Comparison of ENCODE assay signal across 8 mouse cellular contexts in genomic region chr5:122283828-122284182, GRCm38 (mm10). TPM values are rescaled to one million over a fixed set of nuclear protein-coding genes. Genes with fewer than 3 reads are reported as not detected.
DNase-seq lines count a peak whose midpoint lies in the region; ATAC-seq and TF ChIP-seq lines count a peak whose summit lies in the region.

No protein-coding gene starts in this region.

- H3K36me3 ChIP-seq in stomach, embryonic 14.5 days (ENCODE audit: control insufficient read depth, insufficient read depth, low read length), result no peaks in the 10 kb centered on the region
- H3K36me3 ChIP-seq in stomach, postnatal 0 days (ENCODE audit: control insufficient read depth, insufficient read depth, low read length), result no peaks in the 10 kb centered on the region
- peaks cover 11% of the 10 kb centered on the region; the same call in 1 of the 2 replicates for H3K36me3 ChIP-seq in limb, embryonic 15.5 days

- H3K4me1 ChIP-seq in cerebellum, adult 2 months (ENCODE audit: control insufficient read depth, insufficient read depth, low read length), result peaks cover 16% of the 10 kb centered on the region
- peaks cover 19% of the 10 kb centered on the region for H3K4me1 ChIP-seq in stomach, embryonic 14.5 days (ENCODE audit: control insufficient read depth, insufficient read depth, low read length)
- H3K4me1 ChIP-seq in stomach, postnatal 0 days (replicated peaks; ENCODE audit: control insufficient read depth, insufficient read depth), result 0 out of 2 replicates have a peak, but pooled peaks cover 7% of the 10 kb centered on the region
- peaks cover 33% of the 10 kb centered on the region for H3K4me1 ChIP-seq in limb, embryonic 15.5 days

- no peak overlapping the region for H3K27ac ChIP-seq in cerebellum, adult 2 months (ENCODE audit: insufficient read depth, low read length)
- no peak overlapping the region for H3K27ac ChIP-seq in stomach, embryonic 14.5 days (ENCODE audit: low read length)
- H3K27ac ChIP-seq in stomach, postnatal 0 days (replicated peaks), result no peak overlapping the region
- H3K27ac ChIP-seq in limb, embryonic 15.5 days, result no peak overlapping the region

- 25% methylated on average over 2 of the region's 2 CpGs for WGBS in cerebellum, adult 2 months
- 30% methylated on average over 2 of the region's 2 CpGs for WGBS in stomach, embryonic 14.5 days
- WGBS in stomach, postnatal 0 days, result 29% methylated on average over 2 of the region's 2 CpGs
- WGBS in limb, embryonic 15.5 days, result 23% methylated on average over 2 of the region's 2 CpGs

- no peaks in the 10 kb centered on the region for H3K27me3 ChIP-seq in cerebellum, adult 2 months (ENCODE audit: control insufficient read depth, insufficient read depth, low read length)
- no peaks in the 10 kb centered on the region for H3K27me3 ChIP-seq in stomach, embryonic 14.5 days (ENCODE audit: control insufficient read depth, insufficient read depth, low read length)
- no peaks in the 10 kb centered on the region for H3K27me3 ChIP-seq in stomach, postnatal 0 days (ENCODE audit: control insufficient read depth, insufficient read depth, low read length)
- no peaks in the 10 kb centered on the region for H3K27me3 ChIP-seq in limb, embryonic 15.5 days

- intact Hi-C loops in gastrocnemius, postnatal 14 days (cut with DNase I; ENCODE audit: low total_unique reads), result no loop called here

- no peak for TF ChIP-seq EP300 in stomach, postnatal 0 days (optimal IDR thresholded peaks at IDR 0.05)

- TF ChIP-seq POLR2A in cerebellum, adult 2 months (IDR thresholded peaks at IDR 0.05; ENCODE audit: borderline replicate concordance, insufficient read depth, low read length), result no peak

- TF ChIP-seq CTCF in cerebellum, adult 2 months (IDR thresholded peaks at IDR 0.05; ENCODE audit: borderline replicate concordance, insufficient read depth, low read depth, low read length), result no peak
- no peak for TF ChIP-seq CTCF in stomach, postnatal 0 days (IDR thresholded peaks at IDR 0.05; ENCODE audit: low read depth)

- DNase-seq in cerebellum, adult 2 months, result no peak
- DNase-seq in cerebellum, postnatal 10 days, result no peak
- DNase-seq in stomach, postnatal 0 days (ENCODE audit: low spot score), result no peak
- DNase-seq in right cerebral cortex, adult 2 months (ENCODE audit: low spot score in 2 of 2), result no peak
- no peak for DNase-seq in gastrocnemius, postnatal 14 days
- no peak for DNase-seq in cerebellum, adult 9-11 months

- peak overlapping the region; percentile 16; the same call in 1 of the 2 replicates for H3K4me2 ChIP-seq in stomach, embryonic 14.5 days (replicated peaks; ENCODE audit: low read depth, low read length)
- H3K4me2 ChIP-seq in stomach, postnatal 0 days (replicated peaks; ENCODE audit: low read depth), result no peak overlapping the region
- peak overlapping the region; percentile 96 for H3K4me2 ChIP-seq in limb, embryonic 15.5 days

- H3K9ac ChIP-seq in stomach, embryonic 14.5 days (replicated peaks; ENCODE audit: low read depth, low read length), result no peak overlapping the region
- H3K9ac ChIP-seq in stomach, postnatal 0 days (ENCODE audit: low read length), result no peak overlapping the region
- no peak overlapping the region for H3K9ac ChIP-seq in limb, embryonic 15.5 days

- no peak for ATAC-seq in stomach, embryonic 14.5 days (ENCODE audit: insufficient number of reproducible peaks, insufficient read depth, low FRiP score, low read depth)
- ATAC-seq in stomach, postnatal 0 days (ENCODE audit: low FRiP score, low TSS enrichment), result no peak
- no peak for ATAC-seq in limb, embryonic 15.5 days (ENCODE audit: insufficient number of reproducible peaks, low FRiP score, low TSS enrichment, low read depth)

- H3K4me3 ChIP-seq in cerebellum, adult 2 months (replicated peaks; ENCODE audit: insufficient read depth, low read depth, low read length), result peak overlapping the region; percentile 4
- H3K4me3 ChIP-seq in stomach, embryonic 14.5 days (ENCODE audit: low read depth, low read length), result peak overlapping the region; percentile 91
- H3K4me3 ChIP-seq in stomach, postnatal 0 days (ENCODE audit: low read depth, low read length), result no peak overlapping the region; the same call in 1 of the 2 replicates
- H3K4me3 ChIP-seq in limb, embryonic 15.5 days, result peak overlapping the region; percentile 96

- no peaks in the 10 kb centered on the region for H3K9me3 ChIP-seq in stomach, embryonic 14.5 days (ENCODE audit: control insufficient read depth, low read depth, low read length)
- no peaks in the 10 kb centered on the region for H3K9me3 ChIP-seq in stomach, postnatal 0 days (ENCODE audit: control insufficient read depth, low read length)
- H3K9me3 ChIP-seq in limb, embryonic 15.5 days, result no peaks in the 10 kb centered on the region

RNA-seq across cellular contexts. Expression of gene Pptc7, which starts 0.4 kb away (rescaled TPM):
- 46.4 and 48.4 TPM in 2 replicates for polyA plus RNA-seq in cerebellum, adult 2 months (2012; rRNA removed)
- 11.3 and 11.8 TPM in 2 replicates for polyA plus RNA-seq in stomach, embryonic 14.5 days (2014; fragmentation: Nextera tagmentation; extraction: Ambion mirVana)
- polyA plus RNA-seq in stomach, postnatal 0 days (2015; fragmentation: Nextera tagmentation; extraction: Ambion mirVana), result 7.8 and 8.2 TPM in 2 replicates
- 6.8 and 7.9 TPM in 2 replicates for polyA plus RNA-seq in limb, embryonic 15.5 days (2015; fragmentation: Nextera tagmentation; extraction: Ambion mirVana)
- 10 to 100 TPM; 39.6 to 74.8 TPM for total RNA-seq in gastrocnemius, postnatal 14 days (2021)

RNA-seq across cellular contexts. Expression of gene Tctn1, which starts 19.5 kb away (rescaled TPM):
- polyA plus RNA-seq in cerebellum, adult 2 months (2012; rRNA removed), result 28.6 and 29.2 TPM in 2 replicates
- 6.5 and 8.2 TPM in 2 replicates for polyA plus RNA-seq in stomach, embryonic 14.5 days (2014; fragmentation: Nextera tagmentation; extraction: Ambion mirVana)
- 2.3 TPM in 2 replicates for polyA plus RNA-seq in stomach, postnatal 0 days (2015; fragmentation: Nextera tagmentation; extraction: Ambion mirVana)
- 5.7 and 6.0 TPM in 2 replicates for polyA plus RNA-seq in limb, embryonic 15.5 days (2015; fragmentation: Nextera tagmentation; extraction: Ambion mirVana)
- total RNA-seq in gastrocnemius, postnatal 14 days (2021), result 1 to 10 TPM; 2.4 to 3.0 TPM
